Mouse (Mus musculus): ENCODE data around the gene Itpr2. TPM values are rescaled to one million over a fixed set of nuclear protein-coding genes. Genes with fewer than 3 reads are reported as not detected.

The Itpr2 gene
- polyA plus RNA-seq, 2 experiments = 0.64 to 1.7 TPM

DNA sequence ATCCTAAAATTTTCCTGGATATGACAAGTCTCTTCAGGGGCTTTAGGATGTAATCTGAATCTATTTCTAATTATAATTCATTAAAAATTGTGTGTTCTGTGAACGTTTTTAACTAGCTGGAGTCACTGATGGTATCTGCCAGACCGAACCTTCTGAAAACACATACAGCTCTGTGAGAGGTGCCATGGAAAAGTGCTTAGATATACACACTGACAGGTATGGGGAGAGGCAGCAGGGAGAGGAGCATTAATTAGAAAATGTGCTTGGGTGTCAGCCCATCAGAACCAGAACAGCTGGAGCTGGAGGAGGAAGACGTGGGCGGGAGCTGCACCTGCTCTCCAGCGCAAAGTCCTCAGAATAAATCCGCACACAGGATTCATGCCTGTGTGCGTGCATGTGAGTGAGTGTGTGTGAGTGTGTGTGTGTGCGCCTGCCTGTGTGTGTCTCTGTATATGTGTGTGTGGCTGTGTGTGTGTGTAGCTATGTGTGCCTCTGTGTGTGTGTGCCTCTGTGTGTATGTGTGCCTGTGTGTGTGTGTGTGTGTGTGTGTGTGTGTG lies 199.4 kb downstream of the Itpr2 start:
- Histone ChIP-seq H3K27me3 (ENCODE audit: control insufficient read depth, insufficient read depth, low read length) (no peaks in the 10 kb centered on the region), H3K4me2 (ENCODE audit: low read depth) (no peak overlapping the region), H3K9ac (replicated peaks) (no peak overlapping the region), H3K9me3 (ENCODE audit: control insufficient read depth, low read length) (no peaks in the 10 kb centered on the region), H3K4me3 (ENCODE audit: insufficient read depth in 1 of 2, low read depth in 2 of 2, low read length in 2 of 2) (no peak overlapping the region), H3K27ac (no peak overlapping the region), H3K36me3 (replicated peaks; ENCODE audit: control insufficient read depth, insufficient read depth, low read depth) (no peaks in the 10 kb centered on the region), H3K4me1 (replicated peaks; ENCODE audit: control insufficient read depth in 2 of 2, insufficient read depth in 2 of 2, low read length in 1 of 2) (no peaks in the 10 kb centered on the region)
- TF ChIP-seq CTCF (IDR thresholded peaks at IDR 0.05; ENCODE audit: low read depth) (no peak), EP300 (IDR thresholded peaks at IDR 0.05; ENCODE audit: low read depth) (no peak)
- WGBS (ENCODE audit: insufficient replicate concordance) = 74% methylated on average over 8 of the region's 8 CpGs
- ATAC-seq (ENCODE audit: insufficient read depth) (no peak), DNase-seq (ENCODE audit: low read depth in 3 of 3, low spot score in 3 of 3) (no peak)

DNA sequence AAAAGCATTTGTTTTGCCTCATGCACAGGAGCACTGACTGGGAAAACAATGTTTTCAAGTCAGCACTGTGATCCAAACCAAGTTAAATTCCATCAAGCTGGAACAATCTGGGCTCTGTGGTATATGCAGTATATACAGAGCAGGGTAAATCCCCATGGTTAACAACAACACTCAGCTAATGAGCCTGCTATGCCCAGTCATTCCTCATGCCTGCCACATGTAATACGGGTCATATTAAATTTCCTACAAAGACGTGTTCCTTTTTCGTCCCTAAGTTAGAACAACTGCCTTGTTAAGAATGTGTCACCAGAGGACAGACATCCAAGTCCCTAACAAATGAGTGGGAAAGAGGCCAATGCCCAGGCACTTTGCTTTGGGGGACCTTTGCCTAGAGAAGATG lies 199.9 kb downstream of the Itpr2 start:
- H3K27ac ChIP-seq = no peak overlapping the region
- DNase-seq (ENCODE audit: low read depth in 3 of 3, low spot score in 3 of 3) (no peak), ATAC-seq (ENCODE audit: insufficient read depth) (no peak)
- no peak overlapping the region for H3K9ac ChIP-seq (replicated peaks)
- no peaks in the 10 kb centered on the region for H3K27me3 ChIP-seq (ENCODE audit: control insufficient read depth, insufficient read depth, low read length)
- no peaks in the 10 kb centered on the region for H3K4me1 ChIP-seq (replicated peaks; ENCODE audit: control insufficient read depth in 2 of 2, insufficient read depth in 2 of 2, low read length in 1 of 2)
- H3K4me2 ChIP-seq (ENCODE audit: low read depth) = no peak overlapping the region
- WGBS (ENCODE audit: insufficient replicate concordance) = 70% methylated on average over 3 of the region's 3 CpGs
- TF ChIP-seq CTCF (IDR thresholded peaks at IDR 0.05; ENCODE audit: low read depth) = no peak
- no peak for TF ChIP-seq EP300 (IDR thresholded peaks at IDR 0.05; ENCODE audit: low read depth)
- no peaks in the 10 kb centered on the region for H3K9me3 ChIP-seq (ENCODE audit: control insufficient read depth, low read length)
- no peak overlapping the region for H3K4me3 ChIP-seq (ENCODE audit: insufficient read depth in 1 of 2, low read depth in 2 of 2, low read length in 2 of 2)
- H3K36me3 ChIP-seq (replicated peaks; ENCODE audit: control insufficient read depth, insufficient read depth, low read depth) = no peaks in the 10 kb centered on the region

DNA sequence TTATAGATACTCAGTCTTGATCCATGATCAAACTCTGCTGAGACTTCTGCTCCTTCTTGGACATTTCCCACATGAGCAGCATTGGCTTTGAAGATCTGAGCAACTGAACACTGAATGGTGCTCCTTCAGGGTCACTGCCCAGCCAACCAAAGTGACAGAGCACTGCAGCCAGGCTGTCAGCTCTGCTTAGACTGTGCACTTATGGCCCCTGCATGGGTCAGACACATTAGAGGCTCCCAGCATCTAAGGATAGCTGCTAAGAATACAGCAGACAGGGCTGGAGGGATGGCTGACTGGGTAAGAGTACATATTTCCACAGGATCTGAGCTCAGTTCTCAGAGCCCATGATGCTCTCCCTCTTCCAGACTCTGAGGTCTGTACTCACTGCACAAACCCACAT lies 201.1 kb downstream of the Itpr2 start:
- no peaks in the 10 kb centered on the region for H3K27me3 ChIP-seq (ENCODE audit: control insufficient read depth, insufficient read depth, low read length)
- H3K27ac ChIP-seq = no peak overlapping the region
- H3K4me2 ChIP-seq (ENCODE audit: low read depth) = no peak overlapping the region
- H3K4me3 ChIP-seq (ENCODE audit: insufficient read depth in 1 of 2, low read depth in 2 of 2, low read length in 2 of 2) = no peak overlapping the region
- no peaks in the 10 kb centered on the region for H3K4me1 ChIP-seq (replicated peaks; ENCODE audit: control insufficient read depth in 2 of 2, insufficient read depth in 2 of 2, low read length in 1 of 2)
- TF ChIP-seq CTCF (IDR thresholded peaks at IDR 0.05; ENCODE audit: low read depth) = no peak
- H3K36me3 ChIP-seq (replicated peaks; ENCODE audit: control insufficient read depth, insufficient read depth, low read depth) = no peaks in the 10 kb centered on the region
- no peak overlapping the region for H3K9ac ChIP-seq (replicated peaks)
- no peak for DNase-seq (ENCODE audit: low read depth in 3 of 3, low spot score in 3 of 3)
- no peak for ATAC-seq (ENCODE audit: insufficient read depth)
- no peaks in the 10 kb centered on the region for H3K9me3 ChIP-seq (ENCODE audit: control insufficient read depth, low read length)

DNA sequence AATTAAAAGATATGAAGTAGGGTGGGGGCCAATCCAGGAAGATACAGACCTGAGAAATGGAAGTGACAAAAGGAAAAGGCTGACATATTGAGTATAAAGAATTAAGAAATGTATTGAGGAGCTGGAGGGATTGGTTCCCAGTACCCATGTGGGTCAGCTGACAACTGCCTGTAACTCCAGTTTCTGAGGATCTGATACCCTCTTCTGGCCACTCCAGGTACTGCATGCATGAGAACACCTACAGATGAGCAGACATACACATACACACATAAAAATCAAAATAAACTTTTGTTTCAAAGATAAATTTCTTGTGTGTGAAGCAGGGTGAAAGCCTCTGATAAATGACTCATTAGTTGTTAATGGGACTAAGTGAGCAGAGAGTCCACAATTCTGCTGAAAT lies 203.3 kb downstream of the Itpr2 start:
- no peak for TF ChIP-seq EP300 (IDR thresholded peaks at IDR 0.05; ENCODE audit: low read depth)
- TF ChIP-seq CTCF (IDR thresholded peaks at IDR 0.05; ENCODE audit: low read depth) = peak; percentile 75
- peak in 1 of 3 experiments; percentile 4 for DNase-seq (ENCODE audit: low read depth in 3 of 3, low spot score in 3 of 3)

DNA sequence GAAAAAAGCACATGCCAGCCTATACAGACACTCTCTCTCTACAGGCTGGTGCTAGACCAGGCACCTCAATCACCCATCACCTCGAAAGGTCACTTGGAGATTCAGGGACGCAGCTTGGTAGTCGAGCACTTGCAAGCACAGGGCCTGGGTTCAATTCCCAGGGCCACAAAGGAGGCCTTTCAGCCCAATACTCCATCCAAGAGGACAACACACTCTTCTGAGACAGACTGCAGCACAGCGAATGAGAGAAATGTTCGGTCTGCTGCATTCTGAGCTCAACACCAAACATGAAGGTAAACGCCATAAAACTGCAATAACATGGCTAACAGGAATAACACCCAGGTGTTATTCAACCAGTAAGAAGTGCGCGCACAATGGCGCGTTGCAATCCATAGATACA lies 211.0 kb downstream of the Itpr2 start:
- Histone ChIP-seq H3K27ac (no peak overlapping the region), H3K4me2 (ENCODE audit: low read depth) (no peak overlapping the region), H3K4me3 (ENCODE audit: insufficient read depth in 1 of 2, low read depth in 2 of 2, low read length in 2 of 2) (no peak overlapping the region), H3K27me3 (ENCODE audit: control insufficient read depth, insufficient read depth, low read length) (no peaks in the 10 kb centered on the region), H3K9me3 (ENCODE audit: control insufficient read depth, low read length) (no peaks in the 10 kb centered on the region), H3K4me1 (replicated peaks; ENCODE audit: control insufficient read depth in 2 of 2, insufficient read depth in 2 of 2, low read length in 1 of 2) (no peaks in the 10 kb centered on the region), H3K9ac (replicated peaks) (no peak overlapping the region), H3K36me3 (replicated peaks; ENCODE audit: control insufficient read depth, insufficient read depth, low read depth) (no peaks in the 10 kb centered on the region)
- 69% methylated on average over 10 of the region's 10 CpGs for WGBS (ENCODE audit: insufficient replicate concordance)
- TF ChIP-seq CTCF (IDR thresholded peaks at IDR 0.05; ENCODE audit: low read depth) = no peak
- no peak for TF ChIP-seq EP300 (IDR thresholded peaks at IDR 0.05; ENCODE audit: low read depth)
- DNase-seq (ENCODE audit: low read depth in 3 of 3, low spot score in 3 of 3) (no peak), ATAC-seq (ENCODE audit: insufficient read depth) (no peak)

More for the DNA sequence above, 203.3 kb downstream of the Itpr2 start:
- H3K9me3 ChIP-seq (ENCODE audit: control insufficient read depth, low read length) = no peaks in the 10 kb centered on the region
- no peak overlapping the region for H3K27ac ChIP-seq
- no peaks in the 10 kb centered on the region for H3K27me3 ChIP-seq (ENCODE audit: control insufficient read depth, insufficient read depth, low read length)
- ATAC-seq (ENCODE audit: insufficient read depth) = no peak
- no peaks in the 10 kb centered on the region for H3K36me3 ChIP-seq (replicated peaks; ENCODE audit: control insufficient read depth, insufficient read depth, low read depth)
- no peak overlapping the region for H3K4me3 ChIP-seq (ENCODE audit: insufficient read depth in 1 of 2, low read depth in 2 of 2, low read length in 2 of 2)
- no peaks in the 10 kb centered on the region for H3K4me1 ChIP-seq (replicated peaks; ENCODE audit: control insufficient read depth in 2 of 2, insufficient read depth in 2 of 2, low read length in 1 of 2)
- H3K4me2 ChIP-seq (ENCODE audit: low read depth) = no peak overlapping the region
- H3K9ac ChIP-seq (replicated peaks) = no peak overlapping the region
